Mouse (Mus musculus): ENCODE data around the gene Map7d1.

DNA sequence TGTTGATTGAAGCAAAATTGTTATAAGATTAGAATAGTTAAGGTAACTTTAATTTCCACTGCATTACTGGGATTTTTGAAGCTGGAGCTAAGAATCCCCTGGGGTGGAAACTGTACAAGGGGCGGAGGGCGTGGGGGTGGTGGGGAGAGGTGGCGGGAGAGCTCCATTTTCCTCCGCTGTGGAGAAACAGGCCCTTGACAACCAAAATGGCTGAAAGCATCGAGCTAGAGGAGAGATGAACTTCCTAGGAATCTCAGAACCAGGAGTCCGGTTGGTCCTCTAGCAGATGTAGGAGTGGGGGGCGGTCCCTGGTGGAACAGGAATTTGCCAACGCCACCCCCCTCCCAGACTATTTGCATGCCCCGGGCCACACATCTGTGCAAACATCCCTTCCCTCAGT is 25.6 kb upstream of the Map7d1 start:
- TF ChIP-seq CTCF (IDR thresholded peaks at IDR 0.05; ENCODE audit: low read depth): no peak
- no peak for TF ChIP-seq EP300 (IDR thresholded peaks at IDR 0.05; ENCODE audit: low read depth)
